Mouse (Mus musculus): Measurements from ENCODE around the gene Cacna2d1.

Gene Cacna2d1

GRCm38 (mm10) chr5:15985228-15985858 is 50.9 kb downstream of the Cacna2d1 start:
- no peak for DNase-seq

- no peak for DNase-seq
Observed at GRCm38 (mm10) chr5:15985901-15986300, 51.4 kb downstream of the Cacna2d1 start.

- DNase-seq, result no peak
Observed at GRCm38 (mm10) chr5:15991428-15992139, 57.1 kb downstream of the Cacna2d1 start.

- DNase-seq, result no peak
Observed at GRCm38 (mm10) chr5:15993252-15993944, 58.9 kb downstream of the Cacna2d1 start.

- DNase-seq, result no peak
Observed at GRCm38 (mm10) chr5:15997190-15997589, 62.7 kb downstream of the Cacna2d1 start.

GRCm38 (mm10) chr5:15997769-15998168 is 63.3 kb downstream of the Cacna2d1 start:
- DNase-seq, result no peak

- DNase-seq, result peak; percentile 28
Observed at GRCm38 (mm10) chr5:16000917-16001316, 66.4 kb downstream of the Cacna2d1 start.

- DNase-seq, result no peak
Observed at GRCm38 (mm10) chr5:16002431-16003063, 68.1 kb downstream of the Cacna2d1 start.

- DNase-seq, result no peak
Observed at GRCm38 (mm10) chr5:16004305-16004704, 69.8 kb downstream of the Cacna2d1 start.

- DNase-seq, result no peak
Observed at GRCm38 (mm10) chr5:16006964-16007363, 72.5 kb downstream of the Cacna2d1 start.

- no peak for DNase-seq
Observed at GRCm38 (mm10) chr5:16013649-16014048, 79.2 kb downstream of the Cacna2d1 start.

- DNase-seq, result no peak
Observed at GRCm38 (mm10) chr5:16014392-16014791, 79.9 kb downstream of the Cacna2d1 start.

- no peak for DNase-seq
Observed at GRCm38 (mm10) chr5:16024626-16025417, 90.3 kb downstream of the Cacna2d1 start.

- DNase-seq, result no peak
Observed at GRCm38 (mm10) chr5:16028881-16029280, 94.4 kb downstream of the Cacna2d1 start.

- DNase-seq, result no peak
Observed at GRCm38 (mm10) chr5:16029481-16029880, 95.0 kb downstream of the Cacna2d1 start.

GRCm38 (mm10) chr5:16033569-16033968 is 99.1 kb downstream of the Cacna2d1 start:
- DNase-seq, result no peak

- DNase-seq, result no peak
Observed at GRCm38 (mm10) chr5:16035259-16035658, 100.8 kb downstream of the Cacna2d1 start.

GRCm38 (mm10) chr5:16045147-16045878 is 110.8 kb downstream of the Cacna2d1 start:
- no peak for DNase-seq

- peak; percentile 10 for DNase-seq
Observed at GRCm38 (mm10) chr5:16047452-16048191, 113.1 kb downstream of the Cacna2d1 start.

GRCm38 (mm10) chr5:16056795-16057194 is 122.3 kb downstream of the Cacna2d1 start:
- DNase-seq, result no peak

GRCm38 (mm10) chr5:16062773-16063172 is 128.3 kb downstream of the Cacna2d1 start:
- DNase-seq, result no peak
